Mouse (Mus musculus) ZHBTc4 (cell line): ENCODE data around the gene Fam217b.

Source experiments
- DNase-seq: peaks from one replicate; pipeline ENCODE4 v3.0.0-alpha.2; 2011; ENCODE audit warnings: low read depth, low spot score

Fam217b gene

DNA sequence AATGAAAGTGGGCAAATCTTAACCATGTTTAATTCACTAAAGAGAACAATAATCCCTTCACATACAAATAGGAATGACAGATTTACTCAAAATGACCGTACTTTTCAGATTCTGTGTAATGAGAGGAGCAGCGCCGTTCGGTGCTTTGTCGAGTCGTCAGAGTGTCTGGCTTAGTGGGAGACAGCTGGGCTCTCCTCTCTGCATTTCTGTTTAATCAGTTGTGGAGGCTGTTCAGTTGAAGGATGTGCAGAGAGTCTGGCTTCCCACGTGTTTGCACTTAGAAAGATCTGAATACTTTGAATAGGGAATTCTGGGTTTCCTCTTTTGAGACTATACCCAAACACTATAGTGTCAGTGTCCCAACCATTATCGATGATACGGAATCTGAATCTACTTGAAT, 23.0 kb downstream of the Fam217b start:
- DNase-seq = no peak

DNA sequence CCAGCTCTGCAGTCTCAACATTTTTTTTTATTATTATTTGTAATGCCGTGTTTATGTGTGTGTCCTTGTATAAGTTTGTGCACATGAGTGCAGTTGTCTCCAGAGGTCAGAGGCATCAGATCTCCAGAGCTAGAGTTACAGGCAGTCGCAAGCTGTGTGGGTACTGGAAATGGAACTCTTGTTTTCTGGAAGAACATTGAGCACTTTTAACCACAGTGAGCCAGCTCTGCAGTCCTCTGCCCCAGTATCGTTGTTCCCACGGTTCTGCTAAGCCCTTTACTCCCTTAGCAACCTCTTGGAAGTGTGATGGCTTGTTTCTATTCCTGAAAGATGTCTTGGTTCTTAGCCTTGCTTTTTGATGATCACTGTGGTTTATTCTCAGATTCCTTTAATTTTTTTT, 35.1 kb downstream of the Fam217b start:
- no peak for DNase-seq

DNA sequence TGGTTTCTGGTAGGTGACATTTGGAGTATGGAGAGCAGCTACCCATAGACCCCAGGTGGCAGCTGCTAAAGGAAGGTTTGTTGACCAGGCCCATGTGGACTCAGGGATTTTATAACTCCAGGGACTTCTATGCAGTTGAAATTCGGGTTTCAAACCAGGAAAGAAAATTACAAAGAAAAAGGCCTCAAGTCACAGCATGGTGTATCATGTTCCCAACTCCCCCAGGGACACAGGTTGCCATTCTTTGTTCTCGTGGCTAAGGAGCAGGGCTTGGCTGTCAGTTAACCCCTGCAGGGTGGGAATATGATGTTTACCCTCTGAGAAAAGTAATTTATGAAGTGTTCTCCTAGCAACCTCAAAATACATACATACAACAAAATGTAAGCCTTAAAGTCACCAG, 35.9 kb downstream of the Fam217b start:
- no peak for DNase-seq

DNA sequence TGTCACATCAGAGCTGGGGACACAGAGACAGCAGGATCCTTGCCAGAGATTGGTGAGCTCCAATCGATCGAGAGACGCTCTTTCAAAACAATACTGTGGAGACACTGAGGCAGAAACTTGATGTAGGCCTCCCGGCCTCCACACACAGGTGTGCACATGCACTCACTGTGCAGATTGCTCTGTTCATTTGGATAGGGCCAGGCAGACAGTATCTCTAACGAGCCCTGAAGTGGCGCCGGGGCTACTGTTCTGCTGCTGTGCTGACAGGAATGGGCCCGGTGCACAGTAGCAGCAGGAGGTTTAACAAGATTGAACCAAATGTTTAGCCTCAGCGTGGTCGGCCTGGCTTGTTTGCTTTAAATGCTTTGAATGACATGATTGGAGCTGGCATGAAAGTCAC, 36.6 kb downstream of the Fam217b start:
- DNase-seq = no peak

DNA sequence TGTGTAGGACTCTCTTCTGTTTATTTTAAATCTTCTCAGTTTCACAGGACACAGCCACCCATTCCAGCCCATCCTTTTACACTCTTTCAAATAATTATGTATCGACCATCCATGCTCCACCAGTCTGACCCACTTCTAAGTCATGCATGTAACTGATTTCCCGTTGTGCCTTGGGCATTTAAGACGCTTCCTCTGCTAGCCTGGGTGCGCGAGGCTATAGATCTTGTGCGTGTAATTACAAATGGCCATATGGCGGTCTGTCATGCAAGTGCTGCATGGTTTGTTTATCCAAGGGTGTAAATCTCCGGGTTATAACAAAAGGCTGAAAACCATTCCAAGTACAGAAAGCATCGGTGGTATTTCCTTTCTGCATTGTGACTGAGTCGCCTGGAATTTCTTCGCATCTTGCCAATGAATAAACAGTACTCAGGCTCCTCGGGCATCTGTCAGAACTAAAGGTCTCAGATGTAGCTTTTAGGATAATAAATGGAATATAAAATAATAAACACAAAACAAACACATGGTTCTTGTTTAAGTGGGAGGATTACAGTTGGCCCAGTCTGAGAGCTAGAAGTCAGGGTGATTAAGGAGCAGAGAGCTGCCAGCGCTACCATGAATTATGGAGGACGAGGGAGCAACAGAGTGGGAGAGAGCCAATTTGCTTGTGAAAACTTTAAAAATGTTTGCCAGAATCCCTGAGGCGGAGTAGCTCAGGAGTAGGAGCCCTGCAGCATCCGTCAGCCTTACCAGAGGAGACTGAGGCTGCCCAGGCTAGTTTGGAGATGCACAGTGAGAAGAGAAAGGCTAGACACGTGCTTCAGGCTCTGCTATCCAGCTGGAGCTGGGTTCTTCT, 40.6 kb downstream of the Fam217b start:
- no peak for DNase-seq

DNA sequence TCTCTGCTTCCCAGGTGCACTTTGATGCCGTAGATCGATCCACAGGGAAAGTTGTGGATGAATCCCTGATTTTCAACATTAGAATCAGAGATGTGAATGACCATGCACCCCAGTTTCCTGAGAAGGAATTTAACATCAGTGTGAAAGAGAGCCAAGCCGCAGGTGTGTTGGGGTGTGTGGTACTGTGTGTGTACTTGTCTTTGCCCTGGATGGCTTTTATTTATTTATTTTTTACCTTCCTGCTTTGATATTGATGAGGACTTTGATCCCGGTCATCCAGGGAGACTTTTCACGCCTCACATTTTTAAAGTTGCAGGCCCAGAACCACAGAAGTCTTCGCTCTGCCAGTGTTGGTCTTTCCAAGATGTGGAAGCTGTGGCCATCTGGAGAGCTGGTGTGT, 43.1 kb downstream of the Fam217b start:
- DNase-seq = no peak

DNA sequence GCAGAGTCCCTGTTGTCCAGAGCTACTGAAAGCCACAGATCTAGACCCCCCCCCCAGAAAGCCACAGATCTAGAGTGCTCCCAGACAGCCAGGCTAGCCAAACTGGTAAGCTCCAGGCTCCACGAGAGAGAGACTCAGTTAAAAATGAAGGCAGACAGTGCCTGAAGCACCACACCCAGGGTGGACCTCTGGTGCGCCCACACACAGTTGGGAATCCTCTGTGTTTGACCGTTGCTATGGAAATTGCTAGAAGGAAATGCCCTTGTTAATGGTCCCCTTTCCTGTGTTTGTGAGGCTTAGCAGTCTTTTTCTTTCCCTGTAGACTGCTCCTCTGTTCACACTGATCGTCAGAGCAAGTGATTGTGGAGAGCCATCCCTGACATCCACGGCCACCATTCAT, 46.0 kb downstream of the Fam217b start:
- peak; percentile 60 for DNase-seq

DNA sequence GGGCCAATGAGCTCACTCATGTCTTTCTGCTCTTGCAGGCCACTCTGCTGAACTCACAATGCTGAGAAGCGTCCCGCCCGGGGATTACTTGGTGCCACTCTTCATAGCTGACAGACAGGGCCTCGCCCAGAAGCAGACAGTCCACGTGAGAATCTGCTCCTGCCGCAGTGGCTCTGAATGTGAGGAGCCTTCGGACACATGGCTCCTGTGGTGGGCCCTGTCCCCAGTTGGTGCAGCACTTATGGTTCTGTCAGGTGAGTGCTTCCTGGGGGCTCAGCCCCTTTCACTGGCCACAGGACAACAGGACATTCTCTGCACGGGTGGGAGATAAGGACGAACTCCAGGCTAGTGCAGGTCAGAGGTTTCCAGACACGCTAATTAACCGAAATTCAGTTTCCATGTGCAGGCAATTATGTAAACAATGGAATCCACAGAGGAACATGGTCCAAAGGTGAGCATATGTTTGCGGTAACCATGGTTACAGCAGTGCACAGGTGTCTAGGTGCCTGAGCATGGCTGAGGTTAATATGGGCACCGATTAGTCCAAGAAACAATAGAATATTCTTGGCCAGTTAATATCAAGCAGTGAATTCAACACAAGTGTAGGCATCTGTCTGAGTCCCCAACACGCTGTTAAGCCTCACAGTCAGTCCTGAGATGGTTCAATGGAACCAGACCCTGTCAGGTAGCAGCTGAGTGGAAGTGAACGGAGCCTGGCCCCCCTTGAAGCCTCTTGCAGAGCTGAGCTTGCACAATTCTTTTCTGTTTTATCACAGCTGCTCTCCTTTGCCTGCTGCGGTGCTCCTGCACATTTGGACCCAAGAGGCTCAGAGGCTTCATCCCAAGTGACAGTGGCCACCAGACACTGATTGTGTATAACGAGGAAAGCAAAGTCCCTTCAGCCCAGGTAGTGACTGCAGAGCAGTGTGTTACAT, 57.5 kb downstream of the Fam217b start:
- DNase-seq = no peak

DNA sequence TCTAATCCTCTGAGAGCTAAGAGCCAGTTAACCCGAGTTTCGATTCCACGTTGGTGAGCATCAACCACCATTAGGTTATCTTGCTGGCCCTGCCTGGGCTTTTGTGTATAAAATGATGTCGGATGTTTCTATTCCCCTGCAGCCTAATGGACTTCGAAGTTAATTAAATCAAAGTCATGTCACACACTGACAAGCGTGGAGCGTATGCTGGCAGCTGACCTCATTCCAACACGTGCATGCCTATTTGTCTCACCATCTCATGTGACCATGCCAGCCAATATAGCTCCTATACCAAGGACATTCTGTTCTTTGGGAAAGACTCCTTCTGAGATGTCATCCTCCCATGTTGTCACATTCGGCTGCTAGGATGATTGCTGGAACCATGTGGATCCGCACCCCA, 59.6 kb downstream of the Fam217b start:
- DNase-seq = no peak
